Mouse (Mus musculus) hindbrain, embryonic 12.5 days (tissue): ENCODE results near the gene Ajap1. TPM values are rescaled to one million over a fixed set of nuclear protein-coding genes. Genes with fewer than 3 reads are reported as not detected.

Source experiments
- ATAC-seq: fragments of 200-750 bp; cut with Nextera tagmentation; 2 replicates; pipeline ENCODE4 v1.8.0; 2017; ENCODE audit warnings: moderate TSS enrichment; ENCODE audit not compliant: low FRiP score
- H3K27ac ChIP-seq: fragments of 300-500 bp; sonication (generic); 2 replicates; pipeline ENCODE4 v1.5.1; 2016; ENCODE audit warnings: mild to moderate bottlenecking
- H3K27me3 ChIP-seq: fragments of 300-500 bp; sonication (generic); 2 replicates; pipeline ENCODE4 v1.6.1; 2016; ENCODE audit warnings: mild to moderate bottlenecking
- H3K36me3 ChIP-seq: fragments of 300-500 bp; sonication (generic); 2 replicates; pipeline ENCODE4 v1.6.1; 2016; ENCODE audit warnings: mild to moderate bottlenecking
- H3K4me1 ChIP-seq: fragments of 300-500 bp; sonication (generic); 2 replicates; pipeline ENCODE4 v1.6.1; 2016
- H3K4me2 ChIP-seq: fragments of 300-500 bp; sonication (generic); replicated peaks from 2 replicates; pipeline ENCODE4 v1.6.1; 2016; ENCODE audit warnings: mild to moderate bottlenecking
- H3K4me3 ChIP-seq: fragments of 300-500 bp; sonication (generic); 2 replicates; pipeline ENCODE4 v1.5.1; 2016; ENCODE audit warnings: mild to moderate bottlenecking
- H3K9ac ChIP-seq: fragments of 300-500 bp; sonication (generic); 2 replicates; pipeline ENCODE4 v1.6.1; 2016; ENCODE audit warnings: mild to moderate bottlenecking, moderate library complexity
- H3K9me3 ChIP-seq: fragments of 300-500 bp; sonication (generic); replicated peaks from 2 replicates; pipeline ENCODE4 v1.6.1; 2016; ENCODE audit warnings: mild to moderate bottlenecking
- WGBS: fragments of 180-500 bp; shearing (Covaris S2); methylation state at CpG from one replicate; pipeline ENCODE4 v1.1.7; 2016; 5-methylcytosine and 5-hydroxymethylcytosine counted together
- polyA plus RNA-seq: library from polyadenylated mRNA; unstranded; fragments of >200 nt; fragmentation: Nextera tagmentation; extraction: Ambion mirVana; gene quantifications from 2 replicates; pipeline ENCODE4 v1.2.1, GENCODE M21; 2016

The Ajap1 gene
- polyA plus RNA-seq, 1 experiment from 2014 or later: 4.6 TPM

DNA sequence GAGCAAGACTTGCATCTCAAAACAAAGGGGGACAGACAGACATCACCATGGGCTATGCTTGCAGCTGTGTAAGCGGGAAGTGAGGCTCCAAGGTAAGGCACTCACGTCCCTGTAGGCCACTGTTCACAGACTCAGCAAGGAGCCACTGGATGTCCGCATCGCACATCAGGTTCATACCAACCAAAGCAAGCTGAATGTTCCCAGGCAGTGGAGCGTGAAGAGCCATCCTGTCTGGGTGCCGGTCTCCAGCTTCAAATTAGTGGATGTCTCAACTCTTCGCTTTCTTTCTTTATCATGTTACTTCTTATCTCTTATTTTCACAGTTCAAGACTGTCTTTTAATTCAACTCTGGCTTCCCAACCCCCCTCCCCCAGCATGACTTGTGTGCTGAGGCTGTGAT, 101.2 kb downstream of the Ajap1 start:
- Histone ChIP-seq H3K4me1 (peaks cover 6% of the 10 kb centered on the region), H3K9me3 (0 out of 2 replicates have a peak, but pooled peaks cover 4% of the 10 kb centered on the region), H3K27me3 (no peaks in the 10 kb centered on the region), H3K9ac (no peak overlapping the region), H3K27ac (no peak overlapping the region), H3K4me2 (no peak overlapping the region), H3K36me3 (0 out of 2 replicates have a peak, but pooled peaks cover 9% of the 10 kb centered on the region), H3K4me3 (no peak overlapping the region)
- ATAC-seq: no peak
- 49% methylated on average over 7 of the region's 7 CpGs for WGBS

DNA sequence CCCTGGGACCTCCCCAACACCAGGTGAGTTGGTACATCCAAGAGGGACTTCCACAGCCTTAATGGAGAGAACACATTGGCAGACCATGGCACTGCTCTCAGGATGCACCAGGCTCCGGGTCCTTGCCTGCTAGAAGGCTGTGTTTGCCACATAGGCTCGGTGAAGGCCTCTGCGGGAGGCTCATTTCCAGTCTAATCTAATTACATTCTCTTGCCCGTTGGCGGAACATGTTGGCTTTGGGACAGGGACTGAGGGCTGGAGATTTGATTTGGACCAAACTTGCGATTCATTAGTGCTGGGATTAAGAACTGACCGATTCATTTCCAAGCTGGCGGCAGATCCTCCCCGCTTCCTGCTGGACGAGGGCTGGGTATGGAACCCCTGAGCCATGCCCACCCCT, 101.7 kb downstream of the Ajap1 start:
- Histone ChIP-seq H3K4me1 (peaks cover 6% of the 10 kb centered on the region), H3K4me2 (no peak overlapping the region), H3K27me3 (no peaks in the 10 kb centered on the region), H3K9me3 (0 out of 2 replicates have a peak, but pooled peaks cover 4% of the 10 kb centered on the region), H3K27ac (no peak overlapping the region), H3K4me3 (no peak overlapping the region), H3K36me3 (0 out of 2 replicates have a peak, but pooled peaks cover 9% of the 10 kb centered on the region), H3K9ac (no peak overlapping the region)
- no peak for ATAC-seq
- 82% methylated on average over 10 of the region's 10 CpGs for WGBS

DNA sequence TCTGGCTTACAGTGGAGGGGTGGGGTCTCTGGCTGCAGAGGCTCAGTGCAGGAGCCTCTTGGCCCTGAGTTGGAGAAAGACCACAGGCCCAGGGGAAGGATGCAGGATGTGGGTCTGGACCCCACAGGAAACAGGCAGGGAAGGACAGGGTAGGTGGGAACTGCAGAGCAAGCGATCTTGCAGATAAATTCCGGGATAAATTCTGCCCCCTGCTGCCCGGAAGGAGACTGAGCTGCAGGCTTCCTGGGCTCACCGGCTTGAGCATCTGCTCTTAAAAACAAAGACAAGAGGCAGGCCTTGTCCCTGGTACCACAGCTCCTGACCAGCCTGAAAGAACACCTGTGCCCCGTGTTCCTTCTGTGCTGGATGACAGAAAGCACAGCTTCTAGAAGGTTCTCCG, 104.6 kb downstream of the Ajap1 start:
- Histone ChIP-seq H3K27ac (no peak overlapping the region), H3K9ac (no peak overlapping the region), H3K36me3 (0 out of 2 replicates have a peak, but pooled peaks cover 3% of the 10 kb centered on the region), H3K4me2 (no peak overlapping the region), H3K4me1 (peaks cover 6% of the 10 kb centered on the region), H3K27me3 (no peaks in the 10 kb centered on the region), H3K4me3 (no peak overlapping the region), H3K9me3 (0 out of 2 replicates have a peak, but pooled peaks cover 2% of the 10 kb centered on the region)
- WGBS: 28% methylated on average over 6 of the region's 6 CpGs
- ATAC-seq: peak; percentile 40; the same call in 1 of the 2 replicates

DNA sequence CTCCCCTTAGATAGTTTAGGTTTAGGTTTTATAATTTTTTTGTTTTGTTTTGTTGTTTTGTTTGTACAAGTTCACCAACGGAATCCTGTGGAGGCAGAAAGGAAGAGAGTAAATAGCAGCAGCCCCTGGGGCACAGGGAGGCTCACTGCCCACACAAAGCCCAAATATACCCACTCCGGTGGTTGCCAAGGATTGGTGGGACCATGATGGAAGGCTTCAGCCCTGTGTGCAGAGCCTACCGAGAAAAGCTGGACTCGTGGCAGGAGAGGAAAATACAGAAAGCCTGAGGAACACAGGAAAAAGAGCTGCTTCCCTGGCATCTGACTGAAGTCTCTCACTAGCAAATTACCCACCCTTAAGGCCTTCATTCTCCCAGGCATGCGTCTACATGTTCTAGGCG, 108.4 kb downstream of the Ajap1 start:
- H3K9me3 ChIP-seq: no peaks in the 10 kb centered on the region
- H3K27ac ChIP-seq: no peak overlapping the region
- no peak overlapping the region for H3K4me3 ChIP-seq
- 92% methylated on average over 6 of the region's 6 CpGs for WGBS
- H3K4me1 ChIP-seq: no peaks in the 10 kb centered on the region; the same call in 1 of the 2 replicates
- no peaks in the 10 kb centered on the region for H3K27me3 ChIP-seq
- no peak overlapping the region for H3K9ac ChIP-seq
- no peak overlapping the region for H3K4me2 ChIP-seq
- no peaks in the 10 kb centered on the region for H3K36me3 ChIP-seq
- no peak for ATAC-seq

DNA sequence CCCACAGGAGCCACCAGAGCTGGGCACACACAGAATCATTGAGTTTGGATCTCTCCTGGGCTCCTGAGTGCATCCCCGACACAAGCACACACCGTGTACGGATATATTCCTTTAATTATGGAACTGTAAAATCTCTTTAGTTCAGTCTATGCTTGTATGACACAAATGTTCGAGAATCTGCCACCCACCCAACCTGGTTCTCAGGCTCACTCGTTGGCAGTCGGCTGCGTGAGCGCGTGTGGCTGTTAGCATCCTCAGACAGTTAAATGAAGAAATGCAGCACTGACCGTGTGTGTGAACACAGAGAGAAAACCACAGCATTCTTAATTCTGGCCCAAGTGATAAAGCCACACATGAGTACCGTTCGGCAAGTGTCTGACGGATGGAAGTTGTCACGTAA, 109.5 kb downstream of the Ajap1 start:
- WGBS: 92% methylated on average over 14 of the region's 14 CpGs
- ATAC-seq: no peak

DNA sequence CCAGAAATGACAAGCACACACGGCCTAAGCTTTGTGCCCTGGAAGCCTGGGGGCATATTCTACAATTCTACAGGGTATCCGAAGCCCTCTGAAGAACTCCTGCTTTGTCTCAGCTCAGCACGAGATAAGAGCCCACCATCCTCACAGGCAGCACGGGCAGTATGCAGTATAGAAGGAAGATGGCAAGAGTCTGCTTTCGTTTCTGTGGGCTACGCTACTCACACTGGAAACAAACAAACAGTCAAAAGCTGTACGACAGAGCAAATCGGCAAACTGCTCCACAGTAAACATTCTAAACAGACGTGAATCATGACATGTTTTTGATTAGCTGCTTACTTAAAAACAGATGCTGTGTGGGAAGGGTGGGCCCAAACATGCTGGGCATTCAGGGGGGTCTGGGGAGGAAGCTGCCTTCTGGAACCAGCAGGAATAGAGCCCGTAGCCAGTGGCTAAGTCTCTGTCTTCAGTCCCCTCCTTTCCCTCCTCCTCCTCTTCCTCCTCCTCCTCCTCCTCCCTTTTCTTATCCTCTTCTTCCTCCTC, 113.9 kb downstream of the Ajap1 start:
- Histone ChIP-seq H3K4me1 (no peaks in the 10 kb centered on the region), H3K4me2 (no peak overlapping the region), H3K36me3 (no peaks in the 10 kb centered on the region), H3K4me3 (no peak overlapping the region), H3K27me3 (no peaks in the 10 kb centered on the region), H3K9ac (no peak overlapping the region), H3K9me3 (no peaks in the 10 kb centered on the region), H3K27ac (no peak overlapping the region)
- WGBS: 66% methylated on average over 10 of the region's 10 CpGs
- no peak for ATAC-seq

More for the DNA sequence above, 109.5 kb downstream of the Ajap1 start:
- no peaks in the 10 kb centered on the region for H3K36me3 ChIP-seq
- H3K4me1 ChIP-seq: no peaks in the 10 kb centered on the region; the same call in 1 of the 2 replicates
- H3K27ac ChIP-seq: no peak overlapping the region
- no peak overlapping the region for H3K9ac ChIP-seq
- no peaks in the 10 kb centered on the region for H3K9me3 ChIP-seq
- no peaks in the 10 kb centered on the region for H3K27me3 ChIP-seq
- no peak overlapping the region for H3K4me2 ChIP-seq
- no peak overlapping the region for H3K4me3 ChIP-seq

DNA sequence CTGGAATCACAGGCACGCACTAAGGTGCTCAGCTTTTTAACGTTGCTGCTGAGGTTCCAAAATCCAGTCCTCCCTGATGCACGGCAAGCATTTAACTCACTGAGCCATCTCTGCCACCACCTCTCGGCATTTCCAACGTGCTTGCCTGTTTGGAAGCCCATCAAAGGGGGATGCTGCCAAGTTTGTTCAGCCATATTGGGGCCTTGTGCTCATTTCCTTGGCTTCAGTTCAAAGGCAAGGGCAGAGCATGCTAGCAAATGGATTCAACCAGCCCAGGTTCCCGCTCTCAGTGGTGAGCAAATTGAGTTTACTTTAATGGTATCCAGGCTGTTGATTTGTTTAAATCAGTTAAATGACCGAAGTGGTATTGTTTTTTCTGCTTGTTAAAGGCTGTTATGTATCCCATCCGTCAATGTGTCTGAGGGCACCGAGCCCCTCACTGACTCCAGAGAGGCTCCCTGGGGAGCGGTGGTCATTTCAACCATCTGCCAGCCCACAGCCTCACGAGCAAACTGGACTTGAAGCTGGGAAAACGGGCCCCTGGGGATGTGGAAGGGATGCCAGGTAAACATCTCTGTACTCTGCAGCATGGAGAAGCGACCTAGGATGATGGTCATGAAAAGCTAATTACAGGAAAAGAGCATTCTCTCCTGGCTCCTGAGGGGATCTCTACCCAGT, 121.6 kb downstream of the Ajap1 start:
- peak overlapping the region; percentile 30; the same call in 1 of the 2 replicates for H3K27ac ChIP-seq
- no peaks in the 10 kb centered on the region for H3K9me3 ChIP-seq
- no peak for ATAC-seq
- H3K27me3 ChIP-seq: no peaks in the 10 kb centered on the region
- H3K36me3 ChIP-seq: no peaks in the 10 kb centered on the region
- no peak overlapping the region for H3K4me2 ChIP-seq
- peaks cover 21% of the 10 kb centered on the region for H3K4me1 ChIP-seq
- no peak overlapping the region for H3K4me3 ChIP-seq
- WGBS: 51% methylated on average over 13 of the region's 13 CpGs
- H3K9ac ChIP-seq: no peak overlapping the region

DNA sequence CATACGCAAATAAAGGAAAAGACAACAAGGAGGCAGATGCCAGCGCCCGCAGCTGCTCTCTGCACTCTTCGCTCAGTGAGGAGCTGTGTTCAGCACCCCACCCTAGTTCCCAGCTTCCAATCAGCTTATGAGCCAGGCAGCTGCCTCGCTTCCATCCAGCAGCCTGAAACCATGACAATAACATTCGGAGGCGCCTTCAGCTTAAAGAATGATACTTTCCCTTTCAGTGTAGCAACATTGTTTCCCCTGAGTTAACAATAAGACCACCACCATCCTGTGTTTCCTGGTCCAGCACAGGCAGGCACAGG, 124.4 kb downstream of the Ajap1 start:
- 48% methylated on average over 7 of the region's 7 CpGs for WGBS
- no peak for ATAC-seq
- no peak overlapping the region for H3K4me3 ChIP-seq
- H3K27me3 ChIP-seq: no peaks in the 10 kb centered on the region
- H3K27ac ChIP-seq: no peak overlapping the region
- no peaks in the 10 kb centered on the region for H3K9me3 ChIP-seq
- H3K9ac ChIP-seq: no peak overlapping the region
- no peaks in the 10 kb centered on the region for H3K36me3 ChIP-seq
- peaks cover 21% of the 10 kb centered on the region for H3K4me1 ChIP-seq
- no peak overlapping the region for H3K4me2 ChIP-seq

DNA sequence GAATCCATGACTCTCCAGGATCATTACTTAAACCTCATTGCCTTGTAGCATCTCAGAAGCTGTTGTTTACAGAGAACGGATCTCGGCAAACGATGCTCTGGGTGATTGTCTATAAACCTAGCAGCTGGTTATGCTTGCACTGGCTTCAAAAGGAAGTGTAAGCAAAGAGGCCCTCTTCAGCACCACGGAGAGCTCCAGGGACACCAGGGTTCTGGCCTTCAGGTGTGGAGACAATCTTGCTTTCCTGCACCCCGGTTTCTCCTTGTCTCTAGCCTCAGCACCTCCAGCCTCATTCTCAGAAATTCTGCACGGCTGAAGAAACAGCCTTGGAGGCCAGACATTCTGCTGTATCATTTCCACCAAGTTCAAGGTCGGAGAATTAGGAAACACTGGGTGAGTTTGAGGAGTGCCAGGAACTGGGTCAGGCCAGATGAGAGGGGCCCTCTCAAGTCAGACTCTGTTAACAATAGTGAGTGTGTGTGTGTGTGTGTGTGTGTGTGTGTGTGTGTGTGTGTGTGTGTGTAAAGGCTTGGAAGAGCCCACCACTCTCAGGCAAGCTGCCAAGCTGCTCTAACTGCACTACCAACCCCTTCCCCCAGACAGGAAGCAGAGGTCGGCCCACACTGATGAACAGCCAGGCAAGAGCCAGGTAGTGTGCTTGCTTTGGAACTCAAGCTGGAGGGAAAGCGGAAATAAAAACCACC, 124.9 kb downstream of the Ajap1 start:
- no peaks in the 10 kb centered on the region for H3K27me3 ChIP-seq
- H3K4me2 ChIP-seq: no peak overlapping the region
- H3K9me3 ChIP-seq: no peaks in the 10 kb centered on the region
- peaks cover 21% of the 10 kb centered on the region for H3K4me1 ChIP-seq
- no peak for ATAC-seq
- H3K36me3 ChIP-seq: no peaks in the 10 kb centered on the region
- no peak overlapping the region for H3K9ac ChIP-seq
- H3K27ac ChIP-seq: no peak overlapping the region
- 55% methylated on average over 9 of the region's 9 CpGs for WGBS
- no peak overlapping the region for H3K4me3 ChIP-seq

DNA sequence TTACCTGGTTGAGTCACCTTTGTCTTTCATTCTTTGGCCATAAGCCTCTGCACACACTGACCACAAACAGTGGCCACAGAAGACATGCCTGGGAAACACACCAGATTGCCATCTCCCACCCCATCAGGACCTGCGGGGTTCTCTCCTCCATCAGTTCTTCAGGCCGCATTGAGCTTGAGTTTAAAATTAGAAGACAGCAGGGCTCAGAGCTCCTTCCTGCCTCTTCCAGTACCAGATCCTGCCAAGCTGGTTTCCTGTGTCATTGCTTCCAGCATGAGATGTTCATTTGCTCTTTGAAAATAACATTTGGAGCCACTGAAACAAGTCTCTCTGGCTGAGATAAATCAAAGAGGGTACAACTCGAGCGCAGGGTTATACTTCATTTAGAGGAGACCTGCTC, 126.4 kb downstream of the Ajap1 start:
- no peak overlapping the region for H3K4me3 ChIP-seq
- WGBS: 92% methylated on average over 4 of the region's 4 CpGs
- H3K27me3 ChIP-seq: no peaks in the 10 kb centered on the region
- no peak overlapping the region for H3K27ac ChIP-seq
- no peak overlapping the region for H3K4me2 ChIP-seq
- H3K9me3 ChIP-seq: no peaks in the 10 kb centered on the region
- H3K9ac ChIP-seq: no peak overlapping the region
- no peaks in the 10 kb centered on the region for H3K36me3 ChIP-seq
- H3K4me1 ChIP-seq: peaks cover 17% of the 10 kb centered on the region
- ATAC-seq: no peak

DNA sequence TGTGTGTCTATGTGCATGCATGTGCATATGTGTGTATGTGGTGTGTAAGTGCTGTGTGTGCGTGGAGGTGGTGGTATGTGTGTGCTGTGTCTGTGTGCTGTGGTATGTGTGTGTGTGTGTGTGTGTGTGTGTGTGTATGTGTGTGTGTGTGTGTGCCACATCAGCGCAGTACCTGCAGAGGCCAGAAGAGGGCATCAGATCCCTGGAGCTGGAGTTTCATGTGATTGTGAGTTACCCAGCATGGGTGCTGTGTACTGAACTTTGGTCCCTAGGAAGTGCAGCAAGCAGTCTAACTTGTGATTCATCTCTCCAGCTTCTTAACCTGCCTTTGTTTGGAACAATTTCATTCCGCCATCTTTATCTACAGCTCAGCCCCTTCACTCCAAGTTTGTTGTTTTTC, 137.6 kb downstream of the Ajap1 start:
- ATAC-seq: no peak
- Histone ChIP-seq H3K27ac (no peak overlapping the region), H3K4me2 (no peak overlapping the region), H3K36me3 (no peaks in the 10 kb centered on the region), H3K9me3 (peaks cover 4% of the 10 kb centered on the region; the same call in 1 of the 2 replicates), H3K9ac (no peak overlapping the region), H3K27me3 (no peaks in the 10 kb centered on the region), H3K4me3 (no peak overlapping the region), H3K4me1 (peaks cover 6% of the 10 kb centered on the region)
- WGBS: 97% methylated on average over 2 of the region's 3 CpGs

DNA sequence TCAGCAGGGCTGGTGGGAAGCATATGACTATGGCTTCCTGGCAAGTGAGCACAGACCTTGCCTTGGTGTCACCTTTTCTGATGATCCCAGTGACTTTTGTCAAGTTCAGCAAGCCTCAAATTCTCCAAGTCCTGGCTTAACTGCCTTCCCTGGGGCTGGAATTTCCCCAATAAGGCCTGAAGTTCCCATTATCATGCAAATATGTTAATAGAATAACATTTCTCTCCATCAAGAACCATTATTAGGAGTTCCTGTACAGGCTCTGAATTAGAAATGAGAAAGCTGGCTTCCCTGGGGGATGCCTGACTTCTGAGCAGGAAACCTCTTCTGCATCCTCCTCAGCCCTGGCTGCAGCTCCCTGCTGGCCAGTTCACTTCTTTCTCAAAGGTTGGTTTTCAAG, 141.7 kb downstream of the Ajap1 start:
- H3K27ac ChIP-seq: no peak overlapping the region
- ATAC-seq: no peak
- H3K4me1 ChIP-seq: peaks cover 6% of the 10 kb centered on the region
- no peaks in the 10 kb centered on the region for H3K27me3 ChIP-seq
- no peak overlapping the region for H3K9ac ChIP-seq
- no peak overlapping the region for H3K4me3 ChIP-seq
- no peak overlapping the region for H3K4me2 ChIP-seq
- H3K9me3 ChIP-seq: peaks cover 4% of the 10 kb centered on the region; the same call in 1 of the 2 replicates
- H3K36me3 ChIP-seq: no peaks in the 10 kb centered on the region
